Mouse (Mus musculus) heart, postnatal 0 days (tissue): ENCODE data around the gene Edar.

Source experiments
- CTCF ChIP-seq: IDR thresholded peaks from 2 replicates; pipeline ENCODE4 v1.5.1; 2016; ENCODE audit warnings: antibody characterized with exemption, control low read depth, low read depth
- EP300 ChIP-seq: IDR thresholded peaks from 2 replicates; pipeline ENCODE4 v1.6.1; 2016; ENCODE audit warnings: antibody characterized with exemption, low read depth

- TF ChIP-seq EP300 (no peak), CTCF (no peak)
Measured at GRCm38 (mm10) chr10:58713225-58713624, 37.8 kb upstream of the Edar start.
